Mouse (Mus musculus): ENCODE results near the gene Lamb3.

Gene Lamb3

GRCm38 (mm10) chr1:193200640-193201382 lies 6.7 kb upstream of the Lamb3 start:
- peak; percentile 78 for DNase-seq (ENCODE audit: low read depth, low spot score)

- peak; percentile 90 for DNase-seq (ENCODE audit: low read depth, low spot score)
These were observed 6.1 kb upstream of the Lamb3 start, which contains the start of gene Traf3ip3 for GRCm38 (mm10) chr1:193201383-193201778. Gene Traf3ip3 (minus strand): TSS chr1:193201703.

GRCm38 (mm10) chr1:193203821-193204220 lies 3.7 kb upstream of the Lamb3 start:
- DNase-seq (ENCODE audit: low read depth, low spot score): no peak

- no peak for DNase-seq (ENCODE audit: low read depth, low spot score)
These were observed 2.1 kb upstream of the Lamb3 start for GRCm38 (mm10) chr1:193205431-193205830.

- DNase-seq (ENCODE audit: low read depth, low spot score): peak; percentile 88
These were observed 679 bp downstream of the Lamb3 start for GRCm38 (mm10) chr1:193208178-193208577.

- DNase-seq (ENCODE audit: low read depth, low spot score): no peak
These were observed 3.9 kb downstream of the Lamb3 start for GRCm38 (mm10) chr1:193211371-193211770.

GRCm38 (mm10) chr1:193214053-193214452 lies 6.6 kb downstream of the Lamb3 start:
- no peak for DNase-seq (ENCODE audit: low read depth, low spot score)

GRCm38 (mm10) chr1:193216000-193216399 lies 8.5 kb downstream of the Lamb3 start:
- DNase-seq (ENCODE audit: low read depth, low spot score): no peak

GRCm38 (mm10) chr1:193220408-193220807 lies 12.9 kb downstream of the Lamb3 start:
- DNase-seq (ENCODE audit: low read depth, low spot score): no peak

- peak; percentile 41 for DNase-seq (ENCODE audit: low read depth, low spot score)
These were observed 18.0 kb downstream of the Lamb3 start for GRCm38 (mm10) chr1:193225531-193225930.

- DNase-seq (ENCODE audit: low read depth, low spot score): peak; percentile 66
These were observed 18.6 kb downstream of the Lamb3 start for GRCm38 (mm10) chr1:193226114-193226513.

GRCm38 (mm10) chr1:193226724-193227522 lies 19.4 kb downstream of the Lamb3 start:
- peak; percentile 24 for DNase-seq (ENCODE audit: low read depth, low spot score)

GRCm38 (mm10) chr1:193227537-193227936 lies 20.0 kb downstream of the Lamb3 start:
- DNase-seq (ENCODE audit: low read depth, low spot score): no peak

- DNase-seq (ENCODE audit: low read depth, low spot score): no peak
These were observed 22.1 kb downstream of the Lamb3 start for GRCm38 (mm10) chr1:193229570-193229969.

- no peak for DNase-seq (ENCODE audit: low read depth, low spot score)
These were observed 23.0 kb downstream of the Lamb3 start for GRCm38 (mm10) chr1:193230531-193230930.

GRCm38 (mm10) chr1:193230935-193231334 lies 23.4 kb downstream of the Lamb3 start:
- peak; percentile 53 for DNase-seq (ENCODE audit: low read depth, low spot score)

GRCm38 (mm10) chr1:193232732-193233131 lies 25.2 kb downstream of the Lamb3 start:
- DNase-seq (ENCODE audit: low read depth, low spot score): no peak

- DNase-seq (ENCODE audit: low read depth, low spot score): no peak
These were observed 26.7 kb downstream of the Lamb3 start for GRCm38 (mm10) chr1:193234130-193234645.

- no peak for DNase-seq (ENCODE audit: low read depth, low spot score)
These were observed 27.4 kb downstream of the Lamb3 start for GRCm38 (mm10) chr1:193234930-193235329.

- DNase-seq (ENCODE audit: low read depth, low spot score): no peak
These were observed 30.9 kb downstream of the Lamb3 start for GRCm38 (mm10) chr1:193238426-193238825.

- DNase-seq (ENCODE audit: low read depth, low spot score): no peak
These were observed 33.9 kb downstream of the Lamb3 start for GRCm38 (mm10) chr1:193241436-193241835.

GRCm38 (mm10) chr1:193242238-193242637 lies 34.7 kb downstream of the Lamb3 start:
- no peak for DNase-seq (ENCODE audit: low read depth, low spot score)
